Mouse (Mus musculus) erythroblast, embryonic 14.5 days (primary cell): ENCODE data around the gene Tiam2.

Experiments
- GATA1 ChIP-seq: IDR thresholded peaks from 2 replicates; pipeline ENCODE4 v1.6.1; 2012; ENCODE audit warnings: low read length, inconsistent platforms, mixed read lengths
- TAL1 ChIP-seq: IDR thresholded peaks from 3 replicates; pipeline ENCODE4 v1.6.1; 2012; ENCODE audit warnings: low read length, inconsistent platforms, mixed read lengths

- no peak for TF ChIP-seq TAL1
- TF ChIP-seq GATA1, result no peak
These were observed 169.2 kb downstream of the Tiam2 start for GRCm38 (mm10) chr17:3495576-3495975.
